ENCODE assay signal across 16 mouse cellular contexts in the genomic region with DNA sequence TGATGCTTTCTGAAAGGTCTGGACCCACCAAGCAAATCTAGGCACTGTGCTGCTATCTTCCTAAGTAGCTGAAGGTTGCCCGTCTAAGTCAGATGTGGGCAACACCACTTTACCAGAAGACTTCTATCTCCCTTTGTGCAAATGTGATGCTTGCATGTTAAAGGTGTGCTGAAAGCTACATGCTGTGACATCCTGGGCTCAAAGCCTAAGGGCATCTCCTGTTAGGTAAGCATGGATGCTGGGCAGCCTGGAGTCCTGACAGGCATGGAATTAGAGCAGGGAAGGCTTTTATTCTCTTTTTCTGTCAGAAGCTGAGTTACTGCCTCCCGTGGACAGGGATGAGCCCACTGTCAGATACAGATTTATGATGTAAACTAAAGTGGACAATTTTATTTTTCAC.
"Had no signal": no experiment of that assay in that cellular context is flagged by ENCODE, and none has a peak within 500 bp of the region (broad histone marks: within the 10 kb centered on the region; RNA-seq: fewer than 3 reads in every experiment).

No protein-coding gene starts in this region.

- H3K4me1 ChIP-seq: limb, embryonic 10.5 days; liver, embryonic 15.5 days; lung, embryonic 15.5 days; megakaryocyte, embryonic 14.5 days; midbrain, embryonic 12.5 days; stomach, embryonic 15.5 days had no signal

- H3K27ac ChIP-seq: kidney, postnatal 0 days; limb, embryonic 10.5 days; liver, embryonic 15.5 days; lung, embryonic 15.5 days; macrophage; midbrain, embryonic 12.5 days; stomach, embryonic 15.5 days had no signal

- DNase-seq: kidney, adult 9 months; kidney, postnatal 36 days; layer of hippocampus, adult 9-11 months; layer of hippocampus, postnatal 36 days; lung, postnatal 14 days; right cerebral cortex, postnatal 14 days; thymus, postnatal 4 days had no signal

- H3K4me2 ChIP-seq: liver, embryonic 11.5 days; liver, embryonic 15.5 days; lung, embryonic 15.5 days; midbrain, embryonic 12.5 days; stomach, embryonic 15.5 days had no signal

- H3K36me3 ChIP-seq: limb, embryonic 10.5 days; liver, embryonic 15.5 days; lung, embryonic 15.5 days; midbrain, embryonic 12.5 days; stomach, embryonic 15.5 days had no signal

- H3K9me3 ChIP-seq: limb, embryonic 10.5 days; liver, embryonic 15.5 days; lung, embryonic 15.5 days; midbrain, embryonic 12.5 days; stomach, embryonic 15.5 days had no signal

- H3K9ac ChIP-seq: liver, embryonic 15.5 days; lung, embryonic 15.5 days; midbrain, embryonic 12.5 days; stomach, embryonic 15.5 days had no signal

- H3K4me3 ChIP-seq: limb, embryonic 10.5 days; liver, embryonic 15.5 days; lung, embryonic 15.5 days; megakaryocyte, embryonic 14.5 days; midbrain, embryonic 12.5 days; stomach, embryonic 15.5 days had no signal

- H3K27me3 ChIP-seq: liver, embryonic 15.5 days; lung, embryonic 15.5 days; megakaryocyte, embryonic 14.5 days; midbrain, embryonic 12.5 days; stomach, embryonic 15.5 days had no signal
